Mouse (Mus musculus): ENCODE measurements around the gene Mis12. TPM values are rescaled to one million over a fixed set of nuclear protein-coding genes. Genes with fewer than 3 reads are reported as not detected.
A peak's percentile ranks its signal among the peaks of the same experiment; 100 is the strongest.

Mis12 gene
- polyA plus RNA-seq (2012; rRNA removed): 10.6 and 11.5 TPM in 2 replicates

DNA sequence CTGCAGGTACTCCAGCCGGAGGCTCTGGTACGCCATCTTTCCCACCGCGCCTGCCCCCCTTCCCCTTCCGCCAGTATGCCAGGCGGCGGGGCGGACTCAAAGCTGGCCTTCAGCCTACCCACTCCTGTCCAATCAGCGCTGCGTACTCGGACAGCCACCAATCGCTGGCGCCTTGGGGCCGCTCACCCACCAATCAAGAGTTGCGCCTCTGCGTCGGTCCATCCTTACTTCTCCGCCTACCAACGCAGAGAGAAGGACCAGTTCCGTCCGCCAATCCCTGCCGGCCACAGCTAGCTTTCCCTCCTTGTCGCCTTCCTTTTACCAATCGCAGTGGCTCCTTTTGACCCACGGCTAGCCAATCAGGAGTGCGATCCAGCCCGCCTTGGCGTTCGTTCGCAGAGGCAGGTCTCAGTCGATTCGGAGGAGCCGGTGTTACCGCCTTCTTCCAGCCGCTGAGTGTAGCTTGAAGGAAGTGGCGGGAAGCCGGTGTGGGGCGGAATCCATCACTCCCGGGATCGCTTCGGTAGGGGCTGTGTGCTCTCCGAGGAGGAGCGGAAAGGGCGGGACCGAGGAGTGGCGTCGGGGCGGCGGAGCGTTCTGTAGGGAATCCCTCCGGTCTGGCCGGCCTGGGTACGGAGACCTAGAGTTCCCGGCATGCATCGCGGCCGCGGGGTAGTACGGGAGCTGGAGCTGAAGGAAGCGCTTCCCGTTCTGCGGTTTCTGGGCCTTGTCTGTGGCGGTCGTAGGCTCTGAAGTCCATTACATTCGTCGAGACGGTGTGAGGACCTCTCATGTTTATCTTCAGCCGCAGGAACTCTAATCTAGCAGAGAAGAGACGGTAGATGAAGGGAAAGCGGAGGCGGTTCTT lies at the start of gene Mis12, which contains the start of gene Derl2:
Mis12 (plus strand) TSS at position 411 of the 868 bp plus-strand sequence.
Derl2 (minus strand) TSS at position 641 of the 868 bp plus-strand sequence.
- H3K4me1 ChIP-seq (ENCODE audit: control insufficient read depth, insufficient read depth, low read length): peaks cover 3% of the 10 kb centered on the region; the same call in 1 of the 2 replicates
- H3K27ac ChIP-seq (ENCODE audit: insufficient read depth, low read length): 0 out of 2 replicates have a peak within 1 kb of the TSS, but pooled peaks have one; percentile 24
- H3K4me3 ChIP-seq (ENCODE audit: insufficient read depth, low read length): peak within 1 kb of the TSS; percentile 64
- TF ChIP-seq POLR2A (IDR thresholded peaks at IDR 0.05; ENCODE audit: extremely low read depth, insufficient read depth, low read length): peak; percentile 60; the same call in 1 of the 2 replicates
- no peak for TF ChIP-seq CTCF (IDR thresholded peaks at IDR 0.05; ENCODE audit: extremely low read depth, insufficient read depth, low read length)

DNA sequence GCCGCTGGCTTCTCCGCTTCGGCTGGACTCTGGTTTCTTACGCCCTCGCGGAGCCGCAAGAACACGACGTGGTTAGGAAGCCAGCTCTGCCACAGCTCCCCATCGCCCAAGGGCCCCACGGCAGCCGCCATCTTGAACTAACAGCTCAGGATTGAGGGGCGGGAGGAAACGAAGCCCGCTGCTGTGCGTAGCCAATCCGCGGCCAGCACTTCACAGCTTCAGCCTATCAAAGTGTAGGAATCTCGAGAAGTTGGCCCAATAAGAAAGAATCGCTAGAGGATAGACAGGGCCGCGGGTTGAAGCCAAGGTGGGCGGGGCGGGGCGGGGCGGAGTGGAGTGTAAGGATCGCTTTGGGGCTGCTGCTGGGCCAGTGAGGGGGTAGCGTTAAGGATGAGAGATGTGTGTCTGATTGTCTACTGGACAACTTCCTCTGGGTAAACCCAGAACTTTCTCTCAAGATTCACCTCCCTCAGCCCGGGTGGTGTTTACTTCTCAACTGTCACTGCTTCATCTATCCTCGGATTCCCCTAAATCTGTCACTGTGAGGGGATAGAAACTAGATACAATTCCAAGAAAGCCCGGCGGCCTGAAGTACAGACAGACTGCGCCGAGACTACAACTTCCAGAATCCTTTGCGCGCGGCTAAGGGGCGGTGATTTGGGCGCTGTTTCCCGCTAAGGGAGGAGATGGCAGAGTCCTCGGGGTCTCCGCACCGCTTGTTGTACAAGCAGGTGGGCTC lies 49.4 kb upstream of the Mis12 start, which contains the start of the genes Nup88 and Rpain:
Nup88 (minus strand) TSS at position 153 of the 739 bp plus-strand sequence.
Rpain (plus strand) TSS at position 393 of the 739 bp plus-strand sequence.
- Histone ChIP-seq H3K4me3 (ENCODE audit: insufficient read depth, low read length) (peak within 1 kb of the TSS; percentile 67), H3K27ac (ENCODE audit: insufficient read depth, low read length) (peak within 1 kb of the TSS; percentile 83), H3K4me1 (ENCODE audit: control insufficient read depth, insufficient read depth, low read length) (peaks cover 3% of the 10 kb centered on the region)
- peak; percentile 78 for TF ChIP-seq POLR2A (IDR thresholded peaks at IDR 0.05; ENCODE audit: extremely low read depth, insufficient read depth, low read length)
- TF ChIP-seq CTCF (IDR thresholded peaks at IDR 0.05; ENCODE audit: extremely low read depth, insufficient read depth, low read length): no peak

GRCm38 (mm10) chr11:70970560-70971540 lies 48.6 kb upstream of the Mis12 start:
- H3K27ac ChIP-seq (ENCODE audit: insufficient read depth, low read length): no peak overlapping the region
- peak overlapping the region; percentile 67 for H3K4me3 ChIP-seq (ENCODE audit: insufficient read depth, low read length)
- peaks cover 3% of the 10 kb centered on the region for H3K4me1 ChIP-seq (ENCODE audit: control insufficient read depth, insufficient read depth, low read length)
- TF ChIP-seq POLR2A (IDR thresholded peaks at IDR 0.05; ENCODE audit: extremely low read depth, insufficient read depth, low read length) (no peak; the same call in 1 of the 2 replicates), CTCF (IDR thresholded peaks at IDR 0.05; ENCODE audit: extremely low read depth, insufficient read depth, low read length) (no peak)

DNA sequence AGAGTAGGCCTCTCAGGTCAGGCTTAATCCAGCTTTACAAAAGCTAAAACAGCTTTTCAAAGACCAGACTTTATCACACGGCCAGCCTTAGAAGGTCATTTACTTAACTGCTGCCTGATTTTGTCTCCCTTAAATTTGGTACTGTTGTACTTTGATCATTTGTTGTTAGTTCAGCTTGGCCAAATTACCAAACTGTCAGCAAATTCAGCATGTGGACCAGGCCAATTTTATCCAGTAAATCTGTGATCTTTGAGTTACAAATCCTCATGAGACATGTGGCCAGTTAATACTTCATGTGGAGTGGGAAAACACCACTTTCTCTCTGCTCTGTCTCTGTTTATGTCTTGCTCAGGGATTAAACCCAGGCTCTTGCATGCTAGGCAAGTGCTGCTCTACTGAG lies 46.8 kb upstream of the Mis12 start:
- TF ChIP-seq CTCF (IDR thresholded peaks at IDR 0.05; ENCODE audit: extremely low read depth, insufficient read depth, low read length) (no peak), POLR2A (IDR thresholded peaks at IDR 0.05; ENCODE audit: extremely low read depth, insufficient read depth, low read length) (no peak)
- Histone ChIP-seq H3K27ac (ENCODE audit: insufficient read depth, low read length) (no peak overlapping the region), H3K4me1 (ENCODE audit: control insufficient read depth, insufficient read depth, low read length) (peaks cover 3% of the 10 kb centered on the region)

GRCm38 (mm10) chr11:70973947-70974346 lies 45.5 kb upstream of the Mis12 start:
- TF ChIP-seq CTCF (IDR thresholded peaks at IDR 0.05; ENCODE audit: extremely low read depth, insufficient read depth, low read length) (no peak), POLR2A (IDR thresholded peaks at IDR 0.05; ENCODE audit: extremely low read depth, insufficient read depth, low read length) (no peak)
- Histone ChIP-seq H3K27ac (ENCODE audit: insufficient read depth, low read length) (no peak overlapping the region), H3K4me1 (ENCODE audit: control insufficient read depth, insufficient read depth, low read length) (0 out of 2 replicates have a peak, but pooled peaks cover 2% of the 10 kb centered on the region), H3K4me3 (ENCODE audit: insufficient read depth, low read length) (no peak overlapping the region)

More for the DNA sequence above, 46.8 kb upstream of the Mis12 start:
- no peak overlapping the region for H3K4me3 ChIP-seq (ENCODE audit: insufficient read depth, low read length)

- Histone ChIP-seq H3K27ac (ENCODE audit: insufficient read depth, low read length) (no peak overlapping the region), H3K4me1 (ENCODE audit: control insufficient read depth, insufficient read depth, low read length) (no peaks in the 10 kb centered on the region), H3K4me3 (ENCODE audit: insufficient read depth, low read length) (no peak overlapping the region)
- TF ChIP-seq CTCF (IDR thresholded peaks at IDR 0.05; ENCODE audit: extremely low read depth, insufficient read depth, low read length) (no peak), POLR2A (IDR thresholded peaks at IDR 0.05; ENCODE audit: extremely low read depth, insufficient read depth, low read length) (no peak)
Measured at GRCm38 (mm10) chr11:70975193-70975592, 44.2 kb upstream of the Mis12 start.

- H3K27ac ChIP-seq (ENCODE audit: insufficient read depth, low read length): no peak overlapping the region
- no peak overlapping the region for H3K4me3 ChIP-seq (ENCODE audit: insufficient read depth, low read length)
- TF ChIP-seq POLR2A (IDR thresholded peaks at IDR 0.05; ENCODE audit: extremely low read depth, insufficient read depth, low read length) (no peak), CTCF (IDR thresholded peaks at IDR 0.05; ENCODE audit: extremely low read depth, insufficient read depth, low read length) (no peak)
- H3K4me1 ChIP-seq (ENCODE audit: control insufficient read depth, insufficient read depth, low read length): no peaks in the 10 kb centered on the region
Measured at GRCm38 (mm10) chr11:70977293-70977692, 42.1 kb upstream of the Mis12 start.

- TF ChIP-seq POLR2A (IDR thresholded peaks at IDR 0.05; ENCODE audit: extremely low read depth, insufficient read depth, low read length) (no peak), CTCF (IDR thresholded peaks at IDR 0.05; ENCODE audit: extremely low read depth, insufficient read depth, low read length) (no peak)
- Histone ChIP-seq H3K27ac (ENCODE audit: insufficient read depth, low read length) (no peak overlapping the region), H3K4me1 (ENCODE audit: control insufficient read depth, insufficient read depth, low read length) (no peaks in the 10 kb centered on the region), H3K4me3 (ENCODE audit: insufficient read depth, low read length) (no peak overlapping the region)
Measured at GRCm38 (mm10) chr11:70980232-70980631, 39.2 kb upstream of the Mis12 start.
